Mouse (Mus musculus) layer of hippocampus, postnatal 10 days (tissue): ENCODE measurements around the gene Efcab9. TPM values are rescaled to one million over a fixed set of nuclear protein-coding genes. Genes with fewer than 3 reads are reported as not detected.

Experiments used
- DNase-seq, 2 experiments: peaks; one replicate each; pipeline ENCODE4 v3.0.0; 2021; ENCODE audit warnings: low spot score in 2 of 2
- long read RNA-seq: library from polyadenylated mRNA; stranded (forward); transcript quantifications from one replicate; pipeline ENCODE4 v2.0.0, GENCODE M21; 2023
- total RNA-seq, 2 experiments: library from RNA; stranded (reverse); gene quantifications; 2 replicates each; pipeline ENCODE4 v1.2.3; 2021

Efcab9 gene
- 1 to 10 TPM in 1 of 2 experiments, under 1 TPM in 1; 0.89 to 1.2 TPM for total RNA-seq
- long read RNA-seq, partial matches to known transcripts, result 0 of 3 reads
- long read RNA-seq, other reads (novel, unspliced or antisense), result 3 of 3 reads

DNA sequence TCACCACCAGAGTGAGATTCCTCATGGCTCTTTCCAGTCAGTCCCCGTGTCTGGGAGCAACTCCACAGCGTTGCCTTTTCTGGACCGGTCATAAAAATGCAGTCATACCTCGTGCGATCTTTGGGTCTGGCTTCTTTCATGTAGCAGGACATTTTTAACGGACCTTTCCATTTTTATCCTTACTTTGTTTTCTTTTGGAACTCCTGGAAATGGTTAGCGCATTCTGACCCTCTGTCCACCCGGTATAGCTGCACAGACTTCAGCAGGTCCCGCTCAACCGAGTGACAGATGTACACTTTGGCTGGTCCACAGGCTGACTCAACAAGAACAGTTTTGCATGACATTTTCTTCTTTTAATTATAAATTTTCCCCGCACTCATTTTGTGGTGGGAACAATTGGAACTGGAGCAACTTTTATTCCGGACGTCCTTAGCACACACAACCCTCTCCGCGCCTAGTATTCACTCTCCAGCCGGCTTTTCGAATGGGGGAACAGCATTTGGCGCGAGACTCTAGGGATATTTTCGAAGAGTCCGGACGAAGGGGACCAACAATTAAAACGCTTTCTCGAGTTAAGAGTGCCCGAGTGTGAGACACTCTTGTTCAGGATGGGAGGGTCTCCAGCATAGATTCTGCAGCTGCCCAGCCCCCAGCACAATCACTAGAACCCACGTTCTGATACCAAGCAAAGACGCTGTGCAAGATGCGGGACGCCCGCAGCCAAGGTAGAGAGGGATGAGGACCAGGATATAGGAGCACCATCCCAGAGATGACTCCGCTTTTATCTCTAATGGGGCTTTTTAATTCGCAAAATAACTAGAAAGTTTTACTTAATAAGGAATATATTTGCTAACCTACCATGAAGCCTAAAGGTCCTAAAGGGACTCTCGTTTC lies at the start of gene Efcab9:
Gene Efcab9, minus strand, starts transcription at position 211 of the 894 bp plus-strand sequence.
- DNase-seq, result no peak

GRCm38 (mm10) chr11:32581031-32581430 lies 49.1 kb upstream of the Efcab9 start:
- DNase-seq, result no peak

DNA sequence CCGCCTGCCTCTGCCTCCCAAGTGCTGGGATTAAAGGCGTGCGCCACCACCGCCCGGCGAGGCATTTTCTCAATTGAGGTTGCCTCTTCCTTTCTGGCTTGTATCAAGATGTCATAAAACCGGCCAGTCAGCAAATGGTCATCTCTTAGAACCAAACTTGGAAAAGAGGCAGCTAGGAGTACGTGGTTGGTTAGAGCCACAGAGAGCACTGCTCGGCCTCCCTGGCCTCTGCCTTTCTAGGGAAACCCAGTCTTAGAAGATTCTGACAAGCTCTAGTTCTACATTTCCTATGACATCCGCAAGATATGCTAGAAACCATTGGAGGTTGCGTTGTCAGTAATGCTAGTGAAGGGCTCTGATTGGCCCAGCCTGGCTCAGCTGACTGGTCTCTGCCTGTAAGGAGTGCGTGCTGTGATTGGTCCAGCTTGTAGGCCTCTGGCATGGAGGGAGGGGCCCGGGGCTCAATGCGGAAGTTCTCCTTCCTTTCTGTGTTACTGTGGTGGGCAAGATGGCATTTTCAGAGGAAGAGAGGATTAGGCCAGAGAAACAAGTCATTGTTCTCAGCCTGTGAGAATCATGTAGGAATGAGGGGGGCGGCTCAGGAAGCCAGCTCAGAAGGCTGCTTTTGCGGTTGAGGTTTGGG lies 48.5 kb upstream of the Efcab9 start:
- DNase-seq, result peak in 1 of 2 experiments; percentile 51

DNA sequence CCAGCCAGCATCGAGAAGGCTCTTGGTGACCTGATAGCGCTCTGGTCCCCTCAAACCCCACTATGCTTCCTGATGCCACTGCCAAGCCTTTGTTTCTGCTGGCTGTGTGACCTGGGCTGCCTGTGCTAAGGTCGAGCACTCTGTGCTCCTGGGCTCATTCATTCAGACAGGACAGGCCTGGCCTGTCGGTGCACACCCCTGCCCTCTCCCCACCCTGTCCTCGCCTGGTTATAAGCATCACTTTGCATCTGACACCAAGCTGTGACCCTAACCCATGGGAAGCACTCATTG lies 44.8 kb upstream of the Efcab9 start:
- DNase-seq, result no peak

DNA sequence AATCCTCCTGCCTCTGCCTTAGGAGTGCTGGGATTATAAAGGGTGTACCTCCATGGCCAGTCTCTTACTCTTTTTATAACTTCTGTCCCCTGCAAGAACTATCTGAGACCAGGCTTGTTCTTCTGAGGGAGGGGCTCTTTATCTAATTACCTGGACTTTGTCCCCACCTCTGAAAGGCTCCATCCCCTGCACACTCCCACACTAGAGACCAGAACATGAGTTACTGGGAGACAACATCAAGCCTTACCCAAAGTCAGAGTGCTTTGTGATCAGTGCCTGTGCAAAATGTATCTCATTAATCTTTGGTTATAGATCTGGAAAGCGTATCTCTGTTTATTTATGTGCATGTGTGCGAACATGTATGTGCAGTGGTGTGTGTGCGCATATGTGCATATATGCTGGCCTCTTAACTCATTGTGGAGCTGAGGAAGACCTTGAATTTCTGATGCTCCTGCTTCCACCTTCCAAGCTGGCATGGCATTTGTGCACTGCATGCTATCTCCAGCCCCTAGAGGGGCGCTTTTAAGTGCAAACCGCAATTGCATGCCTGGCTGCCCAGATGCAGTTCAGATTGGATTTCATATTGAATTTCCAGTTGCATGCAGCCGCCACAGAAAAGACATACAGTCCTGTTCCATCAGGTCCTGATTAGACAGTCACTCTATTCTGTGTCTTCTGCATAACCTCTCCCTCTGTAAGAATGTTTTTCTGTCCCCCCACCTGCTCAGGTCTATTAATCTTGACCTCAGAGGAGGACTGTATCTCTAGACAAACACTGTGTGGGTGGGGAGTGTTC lies 44.3 kb upstream of the Efcab9 start:
- no peak for DNase-seq

DNA sequence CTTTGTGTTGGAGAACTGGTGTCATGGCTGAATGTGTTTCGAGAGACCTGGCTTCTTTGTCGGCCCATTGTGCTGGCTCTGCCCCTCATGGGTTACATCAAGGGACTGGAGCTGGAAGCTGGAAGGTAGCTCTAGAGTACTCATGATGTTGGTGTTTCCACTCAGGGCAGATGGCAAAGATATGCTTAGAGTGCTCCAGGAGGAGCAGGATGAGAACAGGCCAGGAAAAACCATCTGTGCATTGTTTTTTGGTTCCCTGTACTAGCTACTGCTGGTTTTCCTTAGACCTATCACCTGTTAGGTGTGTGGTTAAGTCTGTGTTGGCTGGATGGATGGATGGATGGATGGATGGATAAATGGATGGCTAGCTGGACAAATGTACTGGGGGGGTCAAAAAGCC lies 41.8 kb upstream of the Efcab9 start:
- DNase-seq, result no peak

- no peak for DNase-seq
Observed at GRCm38 (mm10) chr11:32571103-32571502, 39.2 kb upstream of the Efcab9 start.

DNA sequence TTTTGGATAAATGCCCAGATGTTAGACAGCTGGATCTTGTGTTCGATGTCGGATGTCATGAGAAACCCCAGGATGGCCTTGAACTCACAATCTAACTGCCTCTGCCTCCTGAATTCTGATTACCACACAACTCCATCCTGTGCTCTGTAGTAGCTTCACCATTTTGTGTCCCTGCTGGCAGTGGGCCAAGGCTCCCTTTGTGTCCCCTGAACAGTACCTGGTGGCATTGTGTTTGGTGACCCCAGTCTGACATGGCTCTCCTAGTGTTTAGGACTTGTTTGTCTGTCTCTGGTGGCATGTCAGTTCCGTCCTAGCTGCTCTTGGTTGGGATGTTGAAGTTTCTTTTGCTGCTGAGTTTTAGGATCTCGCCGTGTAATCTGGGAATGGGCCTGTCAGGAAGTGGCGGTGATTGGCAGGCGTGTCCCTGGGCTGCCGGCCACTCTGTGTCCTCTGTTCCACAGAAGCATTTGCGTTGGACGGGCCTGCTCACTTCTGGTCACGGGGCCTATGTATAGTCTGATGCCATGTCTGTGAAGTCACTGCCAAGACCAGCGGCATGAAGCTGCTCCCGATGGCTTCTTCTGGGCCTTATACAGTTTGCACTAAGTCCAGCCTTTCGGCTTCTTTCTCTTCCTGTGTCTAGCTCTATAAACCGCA lies 36.9 kb upstream of the Efcab9 start:
- no peak for DNase-seq

DNA sequence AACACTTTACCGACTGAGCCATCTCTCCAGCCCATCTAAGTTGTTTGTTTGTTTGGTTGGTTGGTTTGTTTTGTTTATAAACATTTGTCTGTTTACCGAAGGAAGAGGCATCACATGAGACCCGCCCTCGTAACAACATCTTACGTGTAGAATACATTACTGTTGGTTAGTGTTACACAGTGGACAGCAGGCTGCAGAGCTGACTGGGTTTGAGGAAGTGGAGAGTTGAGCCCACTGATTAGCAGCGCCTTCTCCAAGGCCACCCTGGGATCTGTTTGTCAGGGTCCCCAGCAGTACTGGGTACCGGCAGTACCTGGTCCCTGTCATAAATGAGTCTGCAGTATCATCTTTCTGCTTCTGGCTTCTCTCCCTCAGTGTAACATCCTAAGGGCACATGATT lies 36.2 kb upstream of the Efcab9 start:
- DNase-seq, result no peak

DNA sequence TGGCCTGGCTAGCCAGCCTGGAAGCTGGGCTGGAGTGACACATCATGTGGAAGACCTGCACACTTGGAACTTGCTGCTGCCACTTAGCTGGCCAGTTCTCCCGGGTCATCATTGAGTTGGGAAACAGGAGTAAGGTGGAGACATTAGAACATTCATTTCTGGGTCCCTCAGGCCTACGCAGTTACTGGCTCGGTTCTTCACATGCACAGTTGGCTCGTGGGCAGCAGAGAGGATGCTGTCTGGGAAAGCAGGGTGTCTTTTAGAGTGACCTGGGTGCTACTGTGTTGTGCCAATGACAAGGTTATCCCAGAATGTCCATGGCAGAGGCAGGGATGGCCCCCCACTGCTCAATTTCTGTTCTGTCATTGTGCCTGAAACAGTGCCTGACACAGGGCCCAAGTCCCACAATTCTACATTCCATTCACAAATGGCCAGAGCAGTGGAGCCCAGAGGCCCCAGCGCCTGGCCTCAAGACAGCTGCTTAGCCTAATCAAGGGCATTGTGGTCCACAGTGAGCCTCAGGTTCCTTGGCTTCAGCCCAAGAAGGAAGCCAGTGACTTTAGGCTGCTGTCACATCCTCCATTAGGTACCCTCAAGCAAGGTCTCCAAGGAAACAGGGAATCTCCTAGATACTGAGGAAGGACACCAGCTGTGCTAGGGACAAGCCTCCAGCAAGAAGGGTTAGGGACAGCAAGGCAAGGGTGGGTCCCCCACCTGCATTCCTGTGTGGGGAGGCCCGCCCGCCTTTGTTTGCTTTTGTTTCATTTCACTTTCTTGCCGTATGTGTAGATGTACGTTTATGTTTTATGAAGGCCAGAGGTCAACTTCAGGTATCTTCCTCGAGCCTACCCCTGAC lies 35.3 kb upstream of the Efcab9 start:
- no peak for DNase-seq

DNA sequence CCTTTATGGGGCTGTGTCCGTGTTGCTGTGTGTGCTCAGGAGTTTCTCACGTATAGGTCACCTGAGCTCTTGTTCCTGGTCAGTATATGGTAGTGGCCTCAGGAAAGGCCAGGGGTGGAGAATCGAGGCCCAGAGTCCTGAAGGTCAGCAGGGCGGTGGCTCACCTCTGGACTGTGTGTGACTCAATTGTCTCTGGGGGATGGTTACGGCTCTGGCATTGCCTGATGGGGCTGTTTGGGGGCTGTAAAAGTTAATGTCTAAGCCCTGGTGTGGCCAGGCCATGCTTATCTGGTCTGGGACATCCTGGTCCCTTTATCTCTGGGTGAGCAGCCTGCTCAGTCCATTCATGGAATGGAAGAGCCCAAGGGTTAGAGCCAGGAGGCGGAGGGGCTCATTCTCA lies 34.3 kb upstream of the Efcab9 start:
- DNase-seq, result no peak

GRCm38 (mm10) chr11:32565088-32565487 lies 33.2 kb upstream of the Efcab9 start:
- DNase-seq, result no peak

GRCm38 (mm10) chr11:32564629-32565028 lies 32.7 kb upstream of the Efcab9 start:
- DNase-seq, result no peak

GRCm38 (mm10) chr11:32563660-32564059 lies 31.8 kb upstream of the Efcab9 start:
- no peak for DNase-seq

GRCm38 (mm10) chr11:32562706-32563105 lies 30.8 kb upstream of the Efcab9 start:
- no peak for DNase-seq

GRCm38 (mm10) chr11:32561465-32562355 lies 29.8 kb upstream of the Efcab9 start:
- DNase-seq, result no peak

GRCm38 (mm10) chr11:32560015-32560770 lies 28.3 kb upstream of the Efcab9 start:
- DNase-seq, result no peak

DNA sequence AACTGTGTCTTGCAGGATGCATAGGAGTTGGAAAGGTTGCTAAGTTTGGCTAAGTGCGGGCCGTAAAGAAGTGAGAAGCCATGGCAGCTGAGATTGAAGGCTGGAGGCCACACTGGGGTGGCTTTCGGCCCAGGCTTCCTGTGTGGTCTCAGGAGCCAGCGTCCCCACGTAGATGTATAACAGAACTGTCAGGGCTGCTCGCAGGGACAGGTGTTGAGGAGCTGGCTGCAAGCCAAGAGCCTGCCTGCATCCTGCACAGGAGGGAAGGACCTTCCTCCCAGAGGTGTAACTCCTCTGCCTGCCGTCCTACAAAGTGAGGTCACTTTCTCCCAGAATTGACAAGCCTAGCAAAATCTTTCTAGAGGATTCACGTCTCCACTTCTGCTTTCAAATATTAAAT lies 26.8 kb upstream of the Efcab9 start:
- no peak for DNase-seq

GRCm38 (mm10) chr11:32558026-32558425 lies 26.1 kb upstream of the Efcab9 start:
- DNase-seq, result no peak
